Mouse (Mus musculus) lung, postnatal 0 days (tissue): ENCODE data around the gene Arf4. TPM values are rescaled to one million over a fixed set of nuclear protein-coding genes. Genes with fewer than 3 reads are reported as not detected.
"Not testable (repeated sequence)": the region's sequence is repeated elsewhere in the genome, so short reads cannot be mapped to it uniquely, and the experiment has no call there.

Experiments used
- ATAC-seq: fragments of 200-750 bp; cut with Nextera tagmentation; 2 replicates; pipeline ENCODE4 v1.8.0; 2017; ENCODE audit warnings: moderate library complexity
- DNase-seq: peaks from one replicate; pipeline ENCODE4 v3.0.0-alpha.2; 2016; ENCODE audit warnings: low spot score
- H3K27ac ChIP-seq: fragments of 300-500 bp; sonication (generic); 2 replicates; pipeline ENCODE4 v1.5.1; 2014; ENCODE audit warnings: antibody characterized with exemption, mild to moderate bottlenecking, low read length, mixed read lengths
- H3K27me3 ChIP-seq: fragments of 300-500 bp; sonication (generic); replicated peaks from 2 replicates; pipeline ENCODE4 v1.6.1; 2014; ENCODE audit warnings: low read length, mixed read lengths; ENCODE audit not compliant: insufficient read depth
- H3K36me3 ChIP-seq: fragments of 300-500 bp; sonication (generic); 2 replicates; pipeline ENCODE4 v1.6.1; 2014; ENCODE audit warnings: low read length, mixed read lengths; ENCODE audit not compliant: insufficient read depth
- H3K4me1 ChIP-seq: fragments of 300-500 bp; sonication (generic); 2 replicates; pipeline ENCODE4 v1.6.1; 2014; ENCODE audit warnings: antibody characterized with exemption, low read depth, low read length, mixed read lengths; ENCODE audit not compliant: insufficient read depth
- H3K4me2 ChIP-seq: fragments of 300-500 bp; sonication (generic); replicated peaks from 2 replicates; pipeline ENCODE4 v1.6.1; 2014; ENCODE audit warnings: low read depth, mild to moderate bottlenecking, low read length, moderate library complexity, mixed read lengths
- H3K4me3 ChIP-seq: fragments of 300-500 bp; sonication (generic); 2 replicates; pipeline ENCODE4 v1.5.1; 2014; ENCODE audit warnings: low read depth, low read length
- H3K9ac ChIP-seq: fragments of 300-500 bp; sonication (generic); replicated peaks from 2 replicates; pipeline ENCODE4 v1.6.1; 2014; ENCODE audit warnings: low read depth, mild to moderate bottlenecking
- H3K9me3 ChIP-seq: fragments of 300-500 bp; sonication (generic); 2 replicates; pipeline ENCODE4 v1.6.1; 2016; ENCODE audit warnings: low read length, mixed read lengths
- CTCF ChIP-seq: IDR thresholded peaks from 2 replicates; pipeline ENCODE4 v1.5.1; 2016; ENCODE audit warnings: antibody characterized with exemption, mild to moderate bottlenecking
- EP300 ChIP-seq: IDR thresholded peaks from 2 replicates; pipeline ENCODE4 v1.6.1; 2016; ENCODE audit warnings: antibody characterized with exemption, mild to moderate bottlenecking, control low read depth
- WGBS: fragments of 180-500 bp; shearing (Covaris S2); extraction: QIAGEN DNeasy Blood & Tissue Kit; methylation state at CpG from one replicate; pipeline ENCODE4 v1.1.7; 2014; 5-methylcytosine and 5-hydroxymethylcytosine counted together
- microRNA-seq: library from miRNA; unstranded; fragments of <30 nt; microRNA quantifications from one replicate; pipeline ENCODE4, GENCODE M21; 2016
- polyA plus RNA-seq: library from polyadenylated mRNA; unstranded; fragments of >200 nt; fragmentation: Nextera tagmentation; extraction: Ambion mirVana; gene quantifications from 2 replicates; pipeline ENCODE4 v1.2.1, GENCODE M21; 2015

The Arf4 gene
- polyA plus RNA-seq, 1 experiment from 2014 or later, result 347 TPM

- H3K9ac ChIP-seq, result no peak overlapping the region
- no peaks in the 10 kb centered on the region for H3K36me3 ChIP-seq
- 0 out of 2 replicates have a peak, but pooled peaks have one; percentile 25 for ATAC-seq
- H3K4me3 ChIP-seq, result no peak overlapping the region
- TF ChIP-seq CTCF, result peak; percentile 59
- no peak for TF ChIP-seq EP300
- no peaks in the 10 kb centered on the region for H3K27me3 ChIP-seq
- no peaks in the 10 kb centered on the region for H3K9me3 ChIP-seq
- H3K4me1 ChIP-seq, result no peaks in the 10 kb centered on the region
- no peak overlapping the region for H3K4me2 ChIP-seq
- WGBS, result 20% methylated on average over 12 of the region's 12 CpGs
- H3K27ac ChIP-seq, result no peak overlapping the region
- DNase-seq, result peak; percentile 63
These were observed 37.5 kb downstream of the Arf4 start for GRCm38 (mm10) chr14:26675371-26675770.

- TF ChIP-seq CTCF (no peak), EP300 (no peak)
- Histone ChIP-seq H3K36me3 (no peaks in the 10 kb centered on the region), H3K4me1 (no peaks in the 10 kb centered on the region), H3K9ac (no peak overlapping the region), H3K27me3 (no peaks in the 10 kb centered on the region), H3K4me3 (no peak overlapping the region), H3K9me3 (no peaks in the 10 kb centered on the region), H3K4me2 (no peak overlapping the region), H3K27ac (no peak overlapping the region)
- WGBS, result 70% methylated on average over 5 of the region's 5 CpGs
- peak; percentile 21 for DNase-seq
- no peak for ATAC-seq
These were observed 37.9 kb downstream of the Arf4 start for GRCm38 (mm10) chr14:26675791-26676190.

- no peaks in the 10 kb centered on the region for H3K27me3 ChIP-seq
- TF ChIP-seq EP300 (no peak), CTCF (no peak)
- no peak overlapping the region for H3K9ac ChIP-seq
- WGBS, result 48% methylated on average over 2 of the region's 2 CpGs
- H3K4me1 ChIP-seq, result no peaks in the 10 kb centered on the region
- no peaks in the 10 kb centered on the region for H3K9me3 ChIP-seq
- no peak overlapping the region for H3K4me3 ChIP-seq
- no peak overlapping the region for H3K4me2 ChIP-seq
- ATAC-seq, result no peak
- no peak overlapping the region for H3K27ac ChIP-seq
- no peak for DNase-seq
- no peaks in the 10 kb centered on the region for H3K36me3 ChIP-seq
These were observed 52.9 kb downstream of the Arf4 start for GRCm38 (mm10) chr14:26690727-26691126.

- no peak overlapping the region for H3K9ac ChIP-seq
- no peak overlapping the region for H3K27ac ChIP-seq
- no peak; the same call in 1 of the 2 replicates for ATAC-seq
- no peaks in the 10 kb centered on the region for H3K36me3 ChIP-seq
- H3K4me2 ChIP-seq, result no peak overlapping the region
- peak; percentile 36 for DNase-seq
- H3K9me3 ChIP-seq, result no peaks in the 10 kb centered on the region
- no peak overlapping the region for H3K4me3 ChIP-seq
- no peak for TF ChIP-seq CTCF
- no peak for TF ChIP-seq EP300
- 35% methylated on average over 2 of the region's 2 CpGs for WGBS
- no peaks in the 10 kb centered on the region for H3K27me3 ChIP-seq
- no peaks in the 10 kb centered on the region for H3K4me1 ChIP-seq
These were observed 53.5 kb downstream of the Arf4 start for GRCm38 (mm10) chr14:26691363-26691762.

GRCm38 (mm10) chr14:26692974-26693373 is 55.1 kb downstream of the Arf4 start, which contains the start of gene Dnah12:
TSS of gene Dnah12 (plus strand) at chr14:26693274.
- no peaks in the 10 kb centered on the region for H3K36me3 ChIP-seq
- H3K9ac ChIP-seq, result no peak within 1 kb of the TSS
- no peak within 1 kb of the TSS for H3K27ac ChIP-seq
- no peaks in the 10 kb centered on the region for H3K4me1 ChIP-seq
- TF ChIP-seq EP300 (no peak), CTCF (no peak)
- H3K4me2 ChIP-seq, result no peak within 1 kb of the TSS
- DNase-seq, result no peak
- H3K9me3 ChIP-seq, result no peaks in the 10 kb centered on the region
- ATAC-seq, result no peak
- H3K27me3 ChIP-seq, result no peaks in the 10 kb centered on the region
- no peak within 1 kb of the TSS for H3K4me3 ChIP-seq
- WGBS, result 71% methylated on average over 3 of the region's 3 CpGs

- Histone ChIP-seq H3K4me2 (no peak overlapping the region), H3K27me3 (no peaks in the 10 kb centered on the region), H3K4me1 (no peaks in the 10 kb centered on the region), H3K9ac (no peak overlapping the region), H3K9me3 (no peaks in the 10 kb centered on the region), H3K27ac (no peak overlapping the region), H3K36me3 (no peaks in the 10 kb centered on the region), H3K4me3 (no peak overlapping the region)
- DNase-seq, result peak; percentile 41
- peak; percentile 57 for TF ChIP-seq CTCF
- TF ChIP-seq EP300, result no peak
- ATAC-seq, result no peak
These were observed 60.0 kb downstream of the Arf4 start for GRCm38 (mm10) chr14:26697912-26698311.

GRCm38 (mm10) chr14:26705246-26705645 is 67.4 kb downstream of the Arf4 start:
- 81% methylated on average over 5 of the region's 5 CpGs for WGBS
- ATAC-seq, H3K4me3 ChIP-seq, H3K4me2 ChIP-seq, H3K27ac ChIP-seq, DNase-seq, H3K9ac ChIP-seq, H3K27me3 ChIP-seq, H3K4me1 ChIP-seq, H3K36me3 ChIP-seq, H3K9me3 ChIP-seq: not testable (repeated sequence)

Small RNA genes lying within 50 kb of the gene (microRNA-seq; reads per million reads assigned to microRNA genes)
- gene Mir7672, result not detected

Other genes with a start within 250 kb of the Arf4 start
- gene Slmap, start 103.1 kb upstream of the Arf4 start, polyA plus RNA-seq, result 19.6 and 21.3 TPM in 2 replicates
- 30.7 and 30.8 TPM in 2 replicates for gene Dennd6a, start 64.2 kb upstream of the Arf4 start, polyA plus RNA-seq
- 5.4 and 5.5 TPM in 2 replicates for gene Pde12, start 31.8 kb downstream of the Arf4 start, polyA plus RNA-seq
- gene Dnah12, start 55.2 kb downstream of the Arf4 start, polyA plus RNA-seq, result 1.6 and 2.1 TPM in 2 replicates